Mouse (Mus musculus): Measurements from ENCODE around the gene Kank2. TPM values are rescaled to one million over a fixed set of nuclear protein-coding genes. Genes with fewer than 3 reads are reported as not detected.

Gene Kank2
- polyA plus RNA-seq, 1 experiment from 2014 or later = 4.7 TPM

DNA sequence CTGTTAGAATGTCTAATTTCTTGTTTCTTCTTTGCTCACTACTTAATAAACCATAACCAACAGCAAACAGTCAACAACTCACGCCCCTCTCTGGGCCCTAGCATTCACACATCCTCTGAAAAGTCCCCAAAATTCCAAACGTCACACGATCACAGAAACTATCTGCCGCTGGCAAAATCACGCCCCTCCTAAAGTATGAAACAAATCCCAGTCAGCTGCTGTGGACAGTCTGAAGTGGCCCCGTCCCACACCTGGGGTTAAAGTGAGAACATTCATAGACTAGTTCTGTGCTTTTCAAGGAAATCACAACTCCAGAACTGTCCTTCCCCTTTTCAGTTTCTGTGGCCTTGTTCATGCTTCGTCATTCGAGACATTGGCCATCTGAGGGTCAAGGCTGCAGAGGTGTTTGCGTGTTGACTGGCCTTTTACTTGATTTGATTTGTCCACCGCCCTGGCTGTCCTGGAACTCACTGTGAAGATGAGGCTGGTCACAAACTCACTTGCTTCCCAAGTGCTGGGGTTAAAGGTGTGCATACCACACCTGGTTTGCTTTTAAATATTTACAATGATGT, 70.2 kb downstream of the Kank2 start:
- Histone ChIP-seq H3K4me3 (ENCODE audit: low read depth, low read length) (no peak overlapping the region), H3K4me1 (replicated peaks; ENCODE audit: control insufficient read depth, insufficient read depth, low read length) (peaks cover 4% of the 10 kb centered on the region), H3K4me2 (replicated peaks; ENCODE audit: low read depth, low read length) (no peak overlapping the region), H3K27ac (ENCODE audit: low read depth, low read length) (no peak overlapping the region), H3K9me3 (ENCODE audit: control insufficient read depth, low read length) (no peaks in the 10 kb centered on the region), H3K36me3 (ENCODE audit: control insufficient read depth, insufficient read depth, low read length) (peaks cover 21% of the 10 kb centered on the region), H3K27me3 (ENCODE audit: control insufficient read depth, insufficient read depth, low read length) (no peaks in the 10 kb centered on the region), H3K9ac (ENCODE audit: low read depth, low read length) (no peak overlapping the region)
- no peak for ATAC-seq (ENCODE audit: low FRiP score)
- DNase-seq (ENCODE audit: low spot score) = no peak
- 88% methylated on average over 10 of the region's 10 CpGs for WGBS

DNA sequence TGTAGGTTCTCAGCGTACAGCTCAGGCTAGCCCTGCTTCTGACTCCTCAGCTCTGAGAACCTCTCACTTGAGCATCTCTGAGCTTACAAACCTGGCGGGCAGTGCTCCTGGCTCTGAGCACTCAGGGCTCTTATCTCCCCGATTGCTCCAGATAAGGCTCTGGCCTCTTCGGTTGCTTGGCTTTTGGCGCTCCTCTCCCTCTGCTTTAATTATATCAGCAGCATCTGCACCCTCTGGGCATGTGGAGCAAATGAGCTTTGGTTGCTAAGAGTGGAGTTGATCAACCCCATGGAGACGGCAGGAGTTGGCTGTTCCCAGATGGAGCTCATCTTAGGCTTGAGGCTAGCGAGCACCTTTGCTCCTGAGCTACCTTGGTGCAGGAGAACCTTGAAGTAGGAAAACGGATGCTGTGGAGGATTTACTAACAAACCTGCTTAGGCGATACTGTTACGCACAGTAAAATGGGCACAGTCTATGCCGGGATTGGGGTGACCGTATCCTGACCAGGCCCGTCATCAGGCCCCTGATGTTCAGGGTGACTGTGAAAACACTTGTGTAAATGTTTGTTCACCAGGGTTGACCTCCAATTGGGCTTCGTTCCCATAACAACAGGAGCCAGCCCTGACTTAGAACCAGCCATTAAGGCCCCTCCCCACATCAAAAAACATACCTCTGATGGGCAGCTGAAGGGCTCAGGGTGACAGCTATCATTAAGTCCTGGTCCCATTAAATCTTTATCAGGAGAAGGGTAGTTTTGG, 72.1 kb downstream of the Kank2 start:
- ATAC-seq (ENCODE audit: low FRiP score) (no peak), DNase-seq (ENCODE audit: low spot score) (no peak)
- no peak overlapping the region for H3K4me3 ChIP-seq (ENCODE audit: low read depth, low read length)
- H3K4me2 ChIP-seq (replicated peaks; ENCODE audit: low read depth, low read length) = no peak overlapping the region
- H3K27ac ChIP-seq (ENCODE audit: low read depth, low read length) = no peak overlapping the region; the same call in 1 of the 2 replicates
- H3K27me3 ChIP-seq (ENCODE audit: control insufficient read depth, insufficient read depth, low read length) = no peaks in the 10 kb centered on the region
- H3K4me1 ChIP-seq (replicated peaks; ENCODE audit: control insufficient read depth, insufficient read depth, low read length) = peaks cover 4% of the 10 kb centered on the region
- 80% methylated on average over 14 of the region's 14 CpGs for WGBS
- H3K36me3 ChIP-seq (ENCODE audit: control insufficient read depth, insufficient read depth, low read length) = peaks cover 7% of the 10 kb centered on the region; the same call in 1 of the 2 replicates
- H3K9ac ChIP-seq (ENCODE audit: low read depth, low read length) = peak overlapping the region; percentile 21; the same call in 1 of the 2 replicates
- H3K9me3 ChIP-seq (ENCODE audit: control insufficient read depth, low read length) = no peaks in the 10 kb centered on the region

DNA sequence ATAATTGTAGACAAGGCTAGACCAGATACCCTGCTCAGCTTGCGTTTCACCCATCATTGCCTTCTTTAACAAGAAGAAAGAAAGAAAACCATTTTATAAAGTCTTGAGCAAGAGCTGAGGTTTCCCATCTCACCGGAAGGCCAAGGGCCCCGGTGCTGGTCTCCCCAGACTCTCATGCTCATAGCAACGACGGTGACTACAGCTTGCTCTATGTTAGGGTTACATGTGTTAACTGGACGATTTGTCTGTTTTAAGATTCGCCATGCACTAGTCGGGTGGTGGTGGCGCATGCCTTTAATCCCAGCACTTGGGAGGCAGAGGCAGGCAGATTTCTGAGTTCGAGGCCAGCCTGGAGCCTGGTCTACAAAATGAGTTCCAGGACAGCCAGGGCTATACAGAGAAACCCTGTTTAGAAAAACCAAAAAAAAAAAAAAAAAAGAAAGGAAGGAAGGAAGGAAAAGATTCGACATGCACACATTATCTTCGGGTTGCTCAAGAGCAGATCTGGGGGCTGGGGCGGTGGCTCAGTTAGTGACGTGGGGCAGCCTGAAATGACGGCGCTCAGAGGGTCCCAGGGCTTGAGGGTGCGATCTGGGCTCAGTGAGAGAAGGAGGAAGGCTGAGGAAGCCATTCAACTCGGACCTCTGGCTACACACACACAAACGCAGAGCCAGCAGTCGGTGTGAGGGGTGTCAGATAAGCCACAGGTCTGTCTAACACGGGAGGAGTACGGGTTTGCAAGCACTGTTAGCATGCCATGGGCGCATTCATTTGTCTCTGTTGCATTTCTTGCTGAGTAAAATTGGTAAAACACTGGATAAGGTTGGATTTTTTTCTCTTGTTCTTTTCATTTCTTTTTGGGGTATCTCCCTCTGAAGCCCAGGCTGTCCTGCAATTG, 73.1 kb downstream of the Kank2 start:
- peak overlapping the region; percentile 48 for H3K4me3 ChIP-seq (ENCODE audit: low read depth, low read length)
- H3K9me3 ChIP-seq (ENCODE audit: control insufficient read depth, low read length) = no peaks in the 10 kb centered on the region
- peaks cover 4% of the 10 kb centered on the region for H3K4me1 ChIP-seq (replicated peaks; ENCODE audit: control insufficient read depth, insufficient read depth, low read length)
- no peak overlapping the region; the same call in 1 of the 2 replicates for H3K9ac ChIP-seq (ENCODE audit: low read depth, low read length)
- H3K27me3 ChIP-seq (ENCODE audit: control insufficient read depth, insufficient read depth, low read length) = no peaks in the 10 kb centered on the region
- H3K36me3 ChIP-seq (ENCODE audit: control insufficient read depth, insufficient read depth, low read length) = 0 out of 2 replicates have a peak, but pooled peaks cover 7% of the 10 kb centered on the region
- peak overlapping the region; percentile 62 for H3K4me2 ChIP-seq (replicated peaks; ENCODE audit: low read depth, low read length)
- no peak for ATAC-seq (ENCODE audit: low FRiP score)
- peak overlapping the region; percentile 24; the same call in 1 of the 2 replicates for H3K27ac ChIP-seq (ENCODE audit: low read depth, low read length)
- DNase-seq (ENCODE audit: low spot score) = no peak
- WGBS = 86% methylated on average over 23 of the region's 23 CpGs

DNA sequence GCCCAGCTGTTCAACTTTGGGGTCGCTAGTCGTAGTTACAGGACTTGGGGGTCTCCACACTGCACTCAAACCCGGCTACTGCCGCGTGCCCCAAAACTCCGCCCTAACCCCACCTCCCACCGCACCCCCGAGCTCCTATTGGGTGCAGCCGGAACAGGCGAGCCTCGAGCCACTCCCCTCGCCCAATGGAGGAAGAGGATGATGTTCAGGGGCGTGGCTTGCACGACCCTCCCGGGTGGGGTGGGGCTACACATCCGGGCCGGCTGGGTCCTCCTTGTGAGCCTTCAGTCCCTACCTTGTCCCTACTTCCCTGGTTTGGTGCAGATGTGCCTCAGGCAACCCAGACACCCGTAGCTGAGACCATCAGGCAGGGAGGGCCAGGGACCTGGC, 74.4 kb downstream of the Kank2 start:
- WGBS = under 1% methylated on average over 17 of the region's 18 CpGs
- Histone ChIP-seq H3K4me1 (replicated peaks; ENCODE audit: control insufficient read depth, insufficient read depth, low read length) (peaks cover 4% of the 10 kb centered on the region), H3K9me3 (ENCODE audit: control insufficient read depth, low read length) (no peaks in the 10 kb centered on the region), H3K27me3 (ENCODE audit: control insufficient read depth, insufficient read depth, low read length) (no peaks in the 10 kb centered on the region), H3K27ac (ENCODE audit: low read depth, low read length) (peak overlapping the region; percentile 77), H3K9ac (ENCODE audit: low read depth, low read length) (peak overlapping the region; percentile 50), H3K4me3 (ENCODE audit: low read depth, low read length) (peak overlapping the region; percentile 48), H3K4me2 (replicated peaks; ENCODE audit: low read depth, low read length) (peak overlapping the region; percentile 62), H3K36me3 (ENCODE audit: control insufficient read depth, insufficient read depth, low read length) (0 out of 2 replicates have a peak, but pooled peaks cover 4% of the 10 kb centered on the region)
- DNase-seq (ENCODE audit: low spot score) (peak; percentile 95), ATAC-seq (ENCODE audit: low FRiP score) (peak; percentile 94)

DNA sequence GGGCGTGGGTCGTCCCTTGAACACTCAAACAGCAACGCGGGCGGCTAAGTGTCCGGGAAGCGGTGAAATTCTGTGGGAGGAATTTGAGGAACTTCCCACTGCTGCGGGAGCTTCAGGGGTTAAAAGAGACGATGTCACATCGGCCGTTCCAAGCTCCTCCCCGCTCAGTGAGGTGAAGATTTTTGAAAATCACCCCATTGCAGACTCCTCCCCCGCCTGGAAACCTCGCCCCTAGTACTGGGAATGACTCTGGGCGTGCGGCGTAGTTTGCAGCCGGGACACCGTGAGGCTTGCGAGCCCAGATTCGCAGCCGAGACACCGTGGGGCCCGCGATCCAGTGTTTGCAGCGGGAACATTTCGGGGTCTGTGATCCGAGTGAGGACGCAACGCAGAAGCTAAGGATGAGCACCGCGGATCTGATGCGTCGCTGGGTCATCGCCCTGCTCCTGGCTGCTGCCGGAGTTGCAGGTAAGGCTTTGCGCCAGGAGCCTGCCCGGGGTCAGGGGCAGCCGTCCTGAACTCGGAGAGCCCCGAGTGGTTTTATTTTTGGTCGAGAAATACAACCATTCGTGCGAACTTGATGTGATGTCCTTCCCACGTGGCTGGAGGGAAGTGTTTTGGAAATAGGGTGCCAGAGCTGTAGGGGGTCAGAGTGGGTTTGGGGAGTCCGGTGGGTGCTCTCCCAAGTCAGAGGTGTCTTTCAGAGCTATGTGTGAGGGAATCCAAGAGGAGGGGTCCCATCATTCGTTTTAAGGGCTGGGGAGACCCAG, 75.0 kb downstream of the Kank2 start, which contains the start of gene Ldlr:
TSS of gene Ldlr (plus strand) at position 107 of the 770 bp plus-strand sequence.
- Histone ChIP-seq H3K4me2 (replicated peaks; ENCODE audit: low read depth, low read length) (peak within 1 kb of the TSS; percentile 62), H3K9me3 (ENCODE audit: control insufficient read depth, low read length) (no peaks in the 10 kb centered on the region), H3K9ac (ENCODE audit: low read depth, low read length) (peak within 1 kb of the TSS; percentile 50), H3K4me1 (replicated peaks; ENCODE audit: control insufficient read depth, insufficient read depth, low read length) (peaks cover 4% of the 10 kb centered on the region), H3K36me3 (ENCODE audit: control insufficient read depth, insufficient read depth, low read length) (0 out of 2 replicates have a peak, but pooled peaks cover 3% of the 10 kb centered on the region), H3K27ac (ENCODE audit: low read depth, low read length) (peak within 1 kb of the TSS; percentile 77), H3K4me3 (ENCODE audit: low read depth, low read length) (peak within 1 kb of the TSS; percentile 48), H3K27me3 (ENCODE audit: control insufficient read depth, insufficient read depth, low read length) (no peaks in the 10 kb centered on the region)
- peak; percentile 88 for DNase-seq (ENCODE audit: low spot score)
- ATAC-seq (ENCODE audit: low FRiP score) = peak; percentile 85
- under 1% methylated on average over 47 of the region's 47 CpGs for WGBS

DNA sequence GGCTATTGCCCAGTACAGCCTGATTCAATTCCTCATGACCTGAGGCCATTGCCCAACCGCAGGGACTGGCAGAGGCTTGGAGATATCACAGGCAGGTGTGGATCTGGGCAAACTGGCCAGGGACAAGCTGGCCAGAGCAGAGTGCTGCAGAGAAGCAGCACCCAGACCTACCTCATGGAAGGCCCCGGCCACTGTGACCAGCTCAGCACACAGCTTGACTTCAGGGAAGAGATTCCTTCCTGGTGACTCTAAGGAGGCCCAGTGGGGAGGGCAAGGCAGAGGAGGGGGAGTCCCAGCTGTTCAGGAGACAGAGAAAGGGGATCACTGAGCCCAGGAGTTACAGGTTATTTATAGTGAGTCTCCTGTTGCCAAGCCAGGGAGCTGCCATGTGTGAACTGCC, 77.5 kb downstream of the Kank2 start:
- DNase-seq (ENCODE audit: low spot score) (no peak), ATAC-seq (ENCODE audit: low FRiP score) (no peak)
- peaks cover 4% of the 10 kb centered on the region for H3K4me1 ChIP-seq (replicated peaks; ENCODE audit: control insufficient read depth, insufficient read depth, low read length)
- H3K9me3 ChIP-seq (ENCODE audit: control insufficient read depth, low read length) = no peaks in the 10 kb centered on the region
- H3K4me3 ChIP-seq (ENCODE audit: low read depth, low read length) = no peak overlapping the region
- WGBS = 78% methylated on average over 2 of the region's 2 CpGs
- H3K9ac ChIP-seq (ENCODE audit: low read depth, low read length) = no peak overlapping the region
- no peaks in the 10 kb centered on the region for H3K27me3 ChIP-seq (ENCODE audit: control insufficient read depth, insufficient read depth, low read length)
- 0 out of 2 replicates have a peak, but pooled peaks cover 3% of the 10 kb centered on the region for H3K36me3 ChIP-seq (ENCODE audit: control insufficient read depth, insufficient read depth, low read length)
- H3K4me2 ChIP-seq (replicated peaks; ENCODE audit: low read depth, low read length) = no peak overlapping the region
- H3K27ac ChIP-seq (ENCODE audit: low read depth, low read length) = no peak overlapping the region

DNA sequence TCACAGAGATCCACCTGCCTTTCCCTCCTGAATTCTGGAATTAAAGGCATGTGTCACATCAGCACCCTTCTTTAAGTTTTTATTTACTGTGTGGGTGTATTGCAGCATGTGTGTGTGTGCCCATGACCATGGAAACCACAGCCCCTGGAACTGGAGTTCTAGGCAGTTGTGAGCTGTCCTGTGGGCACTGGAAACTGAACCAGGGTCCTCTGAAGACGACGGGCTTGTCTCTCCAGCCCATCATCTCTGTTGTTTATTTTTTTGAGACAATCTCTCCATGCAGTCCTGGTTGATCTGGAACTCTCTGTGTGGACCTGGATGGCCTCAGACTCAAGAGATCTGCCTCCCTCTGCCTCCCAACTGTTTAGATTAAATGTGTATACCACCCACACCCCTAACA, 81.5 kb downstream of the Kank2 start:
- DNase-seq (ENCODE audit: low spot score) (no peak), ATAC-seq (ENCODE audit: low FRiP score) (no peak)
- no peak overlapping the region for H3K27ac ChIP-seq (ENCODE audit: low read depth, low read length)
- 89% methylated on average over 2 of the region's 2 CpGs for WGBS
- no peaks in the 10 kb centered on the region for H3K4me1 ChIP-seq (replicated peaks; ENCODE audit: control insufficient read depth, insufficient read depth, low read length)
- no peak overlapping the region for H3K9ac ChIP-seq (ENCODE audit: low read depth, low read length)
- H3K4me3 ChIP-seq (ENCODE audit: low read depth, low read length) = no peak overlapping the region
- no peaks in the 10 kb centered on the region for H3K27me3 ChIP-seq (ENCODE audit: control insufficient read depth, insufficient read depth, low read length)
- H3K36me3 ChIP-seq (ENCODE audit: control insufficient read depth, insufficient read depth, low read length) = no peaks in the 10 kb centered on the region
- H3K4me2 ChIP-seq (replicated peaks; ENCODE audit: low read depth, low read length) = no peak overlapping the region
- no peaks in the 10 kb centered on the region for H3K9me3 ChIP-seq (ENCODE audit: control insufficient read depth, low read length)
